Mouse (Mus musculus): Measurements from ENCODE around the gene Rapgef2.

Rapgef2 gene

GRCm38 (mm10) chr3:79275856-79276645, 10.3 kb downstream of the Rapgef2 start:
- no peak for DNase-seq

GRCm38 (mm10) chr3:79273350-79273749, 13.0 kb downstream of the Rapgef2 start:
- DNase-seq, result no peak

DNA sequence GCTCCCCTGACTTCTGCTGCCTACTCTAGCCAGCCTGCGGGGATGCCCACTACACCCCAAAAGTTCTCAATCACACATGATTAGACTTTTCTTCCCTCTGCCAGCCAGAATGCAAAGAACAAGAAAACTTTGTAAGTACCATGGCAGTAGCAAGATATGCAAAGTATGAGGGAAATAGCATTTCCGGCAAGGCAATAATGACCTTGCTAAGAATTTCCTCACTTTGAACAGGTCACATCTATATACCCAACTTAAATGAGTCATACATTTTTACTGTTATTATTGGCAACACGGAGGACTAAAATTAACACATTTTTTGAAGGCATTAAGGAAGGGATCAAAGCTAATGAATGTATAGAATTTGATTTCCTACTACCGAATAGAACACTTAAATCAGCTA, 13.4 kb downstream of the Rapgef2 start:
- no peak for DNase-seq

- DNase-seq, result no peak
These were observed 15.2 kb downstream of the Rapgef2 start for GRCm38 (mm10) chr3:79270980-79271555.

- DNase-seq, result no peak
These were observed 16.4 kb downstream of the Rapgef2 start for GRCm38 (mm10) chr3:79269872-79270271.

- no peak for DNase-seq
These were observed 19.3 kb downstream of the Rapgef2 start for GRCm38 (mm10) chr3:79266976-79267375.

- DNase-seq, result peak; percentile 79
These were observed 24.5 kb downstream of the Rapgef2 start for GRCm38 (mm10) chr3:79261816-79262316.

GRCm38 (mm10) chr3:79254023-79254422, 32.3 kb downstream of the Rapgef2 start:
- no peak for DNase-seq

DNA sequence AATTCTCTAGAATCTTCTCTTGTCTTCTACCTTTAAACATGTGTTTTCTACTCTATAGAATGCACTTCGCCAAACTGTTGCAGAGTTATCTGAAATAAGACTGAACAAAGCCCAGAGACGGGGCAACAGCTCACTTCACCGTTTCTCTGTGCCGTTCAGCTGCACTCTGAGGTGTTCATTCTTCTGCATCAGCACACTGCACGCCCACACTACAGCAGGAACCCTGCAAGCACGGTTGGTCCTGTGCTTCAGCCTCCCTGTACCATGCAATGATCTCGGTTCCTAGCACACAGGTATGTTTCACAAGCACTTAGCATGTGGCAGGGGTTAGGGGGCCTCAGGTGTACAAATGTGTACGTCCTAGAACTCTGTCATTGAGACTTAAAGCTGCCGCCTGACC, 32.9 kb downstream of the Rapgef2 start:
- DNase-seq, result no peak

- DNase-seq, result peak; percentile 36
These were observed 33.4 kb downstream of the Rapgef2 start for GRCm38 (mm10) chr3:79252921-79253394.

GRCm38 (mm10) chr3:79249955-79250354, 36.4 kb downstream of the Rapgef2 start:
- no peak for DNase-seq

GRCm38 (mm10) chr3:79248659-79249235, 37.6 kb downstream of the Rapgef2 start:
- DNase-seq, result no peak

DNA sequence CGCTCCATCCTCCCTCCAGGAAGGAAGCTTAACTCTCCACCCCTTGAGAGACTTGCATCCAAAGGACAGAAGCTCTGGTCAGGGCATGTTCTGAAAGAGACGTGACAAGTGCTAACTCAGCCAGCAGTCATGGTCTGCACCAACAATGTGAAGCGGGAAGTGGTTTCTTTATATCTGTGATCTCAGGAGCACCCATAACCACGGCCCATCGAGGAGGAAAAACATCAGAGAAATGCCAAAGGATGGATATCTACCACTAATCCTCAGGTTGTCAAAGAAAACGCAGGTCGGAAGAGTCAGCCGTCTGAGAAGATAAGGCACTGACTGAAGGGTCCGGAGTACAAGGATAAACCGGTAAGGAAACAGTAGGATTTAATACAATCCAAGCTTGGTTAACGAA, 38.1 kb downstream of the Rapgef2 start:
- no peak for DNase-seq

- DNase-seq, result no peak
These were observed 42.0 kb downstream of the Rapgef2 start for GRCm38 (mm10) chr3:79244347-79244746.

- DNase-seq, result no peak
These were observed 43.2 kb downstream of the Rapgef2 start for GRCm38 (mm10) chr3:79242922-79243705.

DNA sequence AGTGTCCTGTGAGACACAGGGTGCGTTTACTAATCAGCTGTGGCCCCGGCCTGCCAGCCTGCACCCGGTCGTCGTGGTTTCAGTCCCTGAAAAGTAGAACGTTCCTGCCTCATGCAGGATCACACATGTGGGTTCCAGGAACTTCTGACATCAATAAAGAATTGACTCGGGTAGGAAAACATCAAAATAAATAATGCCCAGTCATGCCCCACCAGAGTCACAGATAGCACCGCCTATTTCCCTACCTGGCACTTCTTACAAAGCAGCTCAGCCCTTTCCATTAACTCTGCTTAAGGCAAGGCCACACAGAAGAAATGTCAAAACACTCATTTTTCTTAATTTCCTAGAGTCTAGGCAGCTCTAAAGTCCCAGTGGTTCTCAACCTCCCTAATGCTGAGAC, 44.0 kb downstream of the Rapgef2 start:
- no peak for DNase-seq

GRCm38 (mm10) chr3:79239066-79239462, 47.3 kb downstream of the Rapgef2 start:
- no peak for DNase-seq

DNA sequence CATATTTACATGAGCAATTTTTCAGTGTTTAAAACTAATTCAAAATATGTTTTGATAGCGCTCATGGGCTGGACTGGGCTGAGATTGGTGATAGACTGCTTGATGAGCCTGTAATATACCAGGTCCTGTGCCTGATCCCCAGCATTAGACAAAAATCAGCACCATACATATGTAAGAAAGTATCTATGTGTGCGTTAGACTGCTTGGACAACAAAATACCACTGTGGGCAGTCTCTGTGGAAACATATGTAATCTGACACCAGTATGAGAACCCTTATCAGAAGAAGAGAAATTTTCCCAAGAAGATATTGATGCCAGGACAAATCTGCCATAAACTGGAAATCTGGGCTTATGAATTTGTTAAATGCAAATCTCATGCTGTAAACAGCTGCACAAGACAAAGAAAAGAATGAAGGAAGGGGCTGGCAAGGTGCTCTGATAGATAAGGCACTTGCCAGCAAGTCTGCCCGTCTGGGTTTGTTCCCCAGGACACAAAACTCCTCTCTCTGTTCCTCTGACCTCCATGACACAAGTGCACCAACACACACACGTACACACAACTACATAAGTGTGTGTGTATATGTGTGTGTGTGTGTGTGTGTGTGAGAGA, 47.8 kb downstream of the Rapgef2 start:
- DNase-seq, result no peak

DNA sequence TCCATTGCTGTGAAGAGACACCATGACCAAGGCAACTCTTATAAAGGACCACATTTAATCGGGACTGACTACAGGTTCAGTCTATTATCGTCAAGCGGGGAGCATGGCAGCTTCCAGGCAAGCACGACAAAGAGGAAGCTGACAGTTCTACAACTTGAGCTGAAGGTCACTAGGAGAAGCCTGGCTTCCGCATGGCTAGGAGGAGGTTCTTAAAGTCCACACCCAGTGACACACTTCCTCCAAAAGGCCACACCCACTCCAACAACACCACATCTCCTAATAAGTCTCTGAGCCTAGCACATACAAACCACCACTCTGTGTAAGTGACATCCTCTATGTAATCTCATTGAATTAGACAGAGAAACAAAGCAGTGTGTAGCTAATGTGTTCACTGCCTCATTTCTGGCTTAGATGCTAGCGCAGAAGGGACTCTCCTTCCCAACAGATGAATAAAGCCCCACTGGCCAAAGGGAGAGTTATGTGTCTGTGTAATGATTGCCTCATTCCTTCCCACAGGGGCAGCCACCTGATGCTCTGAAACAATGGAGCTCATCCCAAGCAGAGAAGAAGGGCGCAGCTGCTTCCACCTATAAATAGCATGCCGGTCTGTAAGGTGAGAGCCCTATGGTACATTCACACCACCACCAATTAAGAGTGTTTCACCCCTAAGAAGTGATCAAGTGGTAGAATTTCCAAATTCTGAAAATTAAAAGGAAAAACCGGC, 48.5 kb downstream of the Rapgef2 start:
- no peak for DNase-seq

GRCm38 (mm10) chr3:79234485-79234884, 51.8 kb downstream of the Rapgef2 start:
- DNase-seq, result no peak

DNA sequence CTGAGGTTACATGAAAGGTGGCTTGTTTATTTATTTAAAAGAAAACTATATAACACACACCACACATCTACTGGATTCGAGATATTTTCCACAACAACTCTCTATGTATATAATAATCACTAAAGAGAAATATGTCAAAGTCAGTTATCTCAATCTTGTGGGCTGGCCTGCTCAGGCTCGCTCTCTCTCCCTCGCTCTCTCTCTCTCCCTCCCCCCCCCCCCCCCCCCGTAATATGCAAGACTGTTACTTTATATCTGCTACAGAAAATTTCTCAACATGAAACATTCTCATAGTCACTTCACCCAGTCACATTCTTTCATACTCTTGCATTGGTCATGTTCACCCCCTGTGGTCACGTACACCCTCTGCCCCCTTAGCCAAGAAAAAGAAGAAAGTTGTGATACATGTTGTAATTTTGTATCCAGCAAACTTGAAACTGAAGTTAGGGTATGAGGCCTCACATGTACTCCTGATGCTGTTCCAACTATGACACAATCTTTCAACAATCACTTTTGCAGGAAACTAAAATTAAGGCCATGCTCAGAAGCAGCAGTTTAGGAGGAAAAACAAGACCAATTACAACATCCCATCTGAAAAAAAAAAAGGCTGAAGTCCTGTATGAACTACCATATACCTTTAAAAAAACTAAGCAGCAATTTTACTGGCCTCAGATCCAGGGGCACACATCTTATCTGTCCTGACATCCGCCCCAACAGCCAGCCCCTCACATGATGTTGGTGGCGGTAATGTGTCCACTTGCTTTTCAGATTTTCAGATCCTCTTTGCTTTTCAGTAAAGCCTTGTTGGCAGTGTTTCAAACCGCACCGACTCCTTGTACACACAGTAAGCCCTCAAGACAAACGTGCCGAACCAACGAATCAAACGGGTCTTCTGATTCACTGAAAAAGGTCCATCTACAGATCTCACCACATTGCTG, 52.6 kb downstream of the Rapgef2 start:
- no peak for DNase-seq

All from kidney, postnatal 14 days (tissue).